Mouse (Mus musculus): ENCODE results near the gene Fem1b.

GRCm38 (mm10) chr9:62857216-62857615, 45.5 kb upstream of the Fem1b start:
- TF ChIP-seq CTCF (IDR thresholded peaks at IDR 0.05; ENCODE audit: control insufficient read depth, insufficient read depth, low read length) (no peak), POLR2A (IDR thresholded peaks at IDR 0.05; ENCODE audit: borderline replicate concordance, control insufficient read depth, low read depth, low read length) (no peak)
